Mouse (Mus musculus) CH12.LX (cell line): ENCODE results near the gene Asphd2. TPM values are rescaled to one million over a fixed set of nuclear protein-coding genes. Genes with fewer than 3 reads are reported as not detected.

ENCODE experiments used
- DNase-seq: peaks from one replicate; pipeline ENCODE4 v3.0.0-alpha.2; 2013; ENCODE audit errors: extremely low read depth
- H3K27ac ChIP-seq: 2 replicates; pipeline ENCODE4 v1.5.1; 2012; ENCODE audit warnings: low read depth, mild to moderate bottlenecking, control low read depth, moderate library complexity; ENCODE audit not compliant: insufficient read depth
- H3K27me3 ChIP-seq: replicated peaks from 2 replicates; pipeline ENCODE3; 2012; ENCODE audit warnings: inconsistent platforms
- H3K36me3 ChIP-seq, 2 experiments: replicated peaks in 1 of 2; 2 replicates each; pipeline versions ENCODE3 to v1.6.1; 2012; ENCODE audit warnings: inconsistent platforms in 1 of 2, low read length in 1 of 2, mild to moderate bottlenecking in 1 of 2, mixed read lengths in 1 of 2, moderate library complexity in 1 of 2; ENCODE audit not compliant: control insufficient read depth in 1 of 2, insufficient read depth in 1 of 2
- H3K4me1 ChIP-seq, 2 experiments: 2 replicates each; pipeline ENCODE4 v1.6.1; 2012; ENCODE audit warnings: inconsistent platforms in 1 of 2, moderate library complexity in 1 of 2; ENCODE audit not compliant: insufficient read depth in 2 of 2, control insufficient read depth in 1 of 2
- H3K4me2 ChIP-seq: 2 replicates; pipeline ENCODE4 v1.6.1; 2012; ENCODE audit warnings: low read depth, mild to moderate bottlenecking, control low read depth; ENCODE audit not compliant: poor library complexity, insufficient read depth, severe bottlenecking
- H3K4me3 ChIP-seq, 3 experiments: fragments of 150-350 bp in 1 of 3; sonication (generic) in 1 of 3; replicated peaks in 1 of 3; 2 replicates each; pipeline versions ENCODE3 to v1.5.1; 2011 to 2012; ENCODE audit warnings: low read depth in 2 of 3, low read length in 2 of 3, mild to moderate bottlenecking in 2 of 3, moderate library complexity in 2 of 3, control low read depth in 1 of 3, improper control_type of control experiment in 1 of 3, inconsistent platforms in 1 of 3, mixed read lengths in 1 of 3; ENCODE audit not compliant: poor library complexity in 1 of 3
- H3K79me2 ChIP-seq: replicated peaks from 2 replicates; pipeline ENCODE4 v1.6.1; 2012; ENCODE audit warnings: mild to moderate bottlenecking, moderate library complexity; ENCODE audit not compliant: control insufficient read depth, poor library complexity, insufficient read depth, severe bottlenecking; ENCODE audit errors: extremely low read depth
- H3K9ac ChIP-seq: 2 replicates; pipeline ENCODE4 v1.6.1; 2012; ENCODE audit warnings: low read depth, mild to moderate bottlenecking, control low read depth, moderate library complexity; ENCODE audit not compliant: insufficient read depth
- H3K9me3 ChIP-seq: replicated peaks from 2 replicates; pipeline ENCODE3; 2012; ENCODE audit warnings: low read length, inconsistent platforms, mixed read lengths
- BHLHE40 ChIP-seq: IDR thresholded peaks from 2 replicates; pipeline ENCODE4 v1.6.1; 2011; ENCODE audit warnings: mild to moderate bottlenecking, low read depth, low read length, improper control_type of control experiment
- CHD2 ChIP-seq: IDR thresholded peaks from 2 replicates; pipeline ENCODE4 v1.6.1; 2011; ENCODE audit warnings: low read length, improper control_type of control experiment
- CTCF ChIP-seq, 2 experiments: IDR thresholded peaks in 1 of 2; conservative IDR thresholded peaks in 1 of 2; 2 replicates each; pipeline ENCODE4 v1.5.1; 2011 to 2012; ENCODE audit warnings: low read depth in 2 of 2, low read length in 2 of 2, improper control_type of control experiment in 1 of 2, inconsistent platforms in 1 of 2, mild to moderate bottlenecking in 1 of 2, moderate library complexity in 1 of 2
- ELF1 ChIP-seq: IDR thresholded peaks from 2 replicates; pipeline ENCODE4 v1.6.1; 2014; ENCODE audit warnings: low read depth, mild to moderate bottlenecking, inconsistent platforms, low read length, improper control_type of control experiment
- EP300 ChIP-seq: IDR thresholded peaks from 2 replicates; pipeline ENCODE4 v1.6.1; 2011; ENCODE audit warnings: low read length, improper control_type of control experiment
- GABPA ChIP-seq: IDR thresholded peaks from 2 replicates; pipeline ENCODE4 v1.6.1; 2012; ENCODE audit warnings: low read depth, low read length, improper control_type of control experiment, inconsistent platforms; ENCODE audit not compliant: insufficient replicate concordance
- JUN ChIP-seq: IDR thresholded peaks from 2 replicates; pipeline ENCODE4 v1.6.1; 2011; ENCODE audit warnings: low read depth, mild to moderate bottlenecking, low read length, improper control_type of control experiment, moderate library complexity; ENCODE audit not compliant: insufficient read depth
- KAT2A ChIP-seq: IDR thresholded peaks from 2 replicates; pipeline ENCODE4 v1.6.1; 2012; ENCODE audit warnings: low read length, improper control_type of control experiment, inconsistent platforms; ENCODE audit not compliant: insufficient replicate concordance
- MAZ ChIP-seq: IDR thresholded peaks from 2 replicates; pipeline ENCODE4 v1.6.1; 2012; ENCODE audit warnings: low read depth, mild to moderate bottlenecking, inconsistent platforms, low read length, improper control_type of control experiment, moderate library complexity
- MXI1 ChIP-seq: IDR thresholded peaks from 2 replicates; pipeline ENCODE4 v1.6.1; 2011; ENCODE audit warnings: mild to moderate bottlenecking, low read depth, low read length, improper control_type of control experiment
- PAX5 ChIP-seq: IDR thresholded peaks from 2 replicates; pipeline ENCODE4 v1.6.1; 2012; ENCODE audit warnings: low read length, inconsistent platforms, mixed read lengths
- POLR2A ChIP-seq: IDR thresholded peaks from 2 replicates; pipeline ENCODE4 v1.6.1; 2011; ENCODE audit warnings: low read depth, mild to moderate bottlenecking, improper control_type of control experiment, low read length
- RAD21 ChIP-seq: IDR thresholded peaks from 2 replicates; pipeline ENCODE4 v1.6.1; 2011; ENCODE audit warnings: low read depth, mild to moderate bottlenecking, low read length, improper control_type of control experiment, moderate library complexity
- SIN3A ChIP-seq: IDR thresholded peaks from 2 replicates; pipeline ENCODE4 v1.6.1; 2012; ENCODE audit warnings: low read length, improper control_type of control experiment, inconsistent platforms
- SMC3 ChIP-seq: IDR thresholded peaks from 2 replicates; pipeline ENCODE4 v1.6.1; 2011; ENCODE audit warnings: low read depth, low read length, improper control_type of control experiment
- TBP ChIP-seq: conservative IDR thresholded peaks from 2 replicates; pipeline ENCODE4 v1.6.1; 2011; ENCODE audit warnings: low read depth, low read length, improper control_type of control experiment
- TCF12 ChIP-seq: IDR thresholded peaks from 2 replicates; pipeline ENCODE4 v1.6.1; 2014; ENCODE audit warnings: low read depth, mild to moderate bottlenecking, inconsistent platforms, low read length, improper control_type of control experiment
- ZC3H11A ChIP-seq: IDR thresholded peaks from 2 replicates; pipeline ENCODE4 v1.6.1; 2012; ENCODE audit warnings: low read depth, mild to moderate bottlenecking, inconsistent platforms, low read length, improper control_type of control experiment
- ZKSCAN1 ChIP-seq: IDR thresholded peaks from 2 replicates; pipeline ENCODE4 v1.6.1; 2012; ENCODE audit warnings: low read depth, inconsistent platforms, low read length, improper control_type of control experiment, borderline replicate concordance
- ZMIZ1 ChIP-seq: IDR thresholded peaks from 2 replicates; pipeline ENCODE4 v1.6.1; 2012; ENCODE audit warnings: low read depth, mild to moderate bottlenecking, inconsistent platforms, low read length, improper control_type of control experiment
- dilution Hi-C: fragments of 300-500 bp; cut with MboI; formaldehyde crosslinking; loops from 2 replicates; pipeline ENCODE4 v1.14.3; 2020; ENCODE audit warnings: low sequenced_read_pairs; ENCODE audit not compliant: extremely low pct_unique_long_range_greater_than_20kb, extremely low pct_ligation_motif_present
- in situ Hi-C: fragments of 300-500 bp; cut with MboI; formaldehyde crosslinking; loops from 3 replicates; pipeline ENCODE4 v1.14.3; 2019; ENCODE audit warnings: low sequenced_read_pairs, low pct_ligation_motif_present, low pct_unique_long_range_greater_than_20kb, mixed read lengths
- polyA plus RNA-seq: library from polyadenylated mRNA; unstranded; fragments of >175 nt; gene quantifications from 2 replicates; pipeline ENCODE4 v1.2.1, GENCODE M21; 2012; ENCODE audit warnings: low read depth; ENCODE audit not compliant: insufficient read length
- total RNA-seq, 2 experiments: library from RNA; depleted of rRNA; stranded (reverse); fragments of 300-350 nt in 1 of 2; fragments of >200 nt in 1 of 2; gene quantifications; 2 replicates each; pipeline ENCODE4 v1.2.3; 2012 to 2014

The Asphd2 gene
- total and polyA plus RNA-seq, 3 experiments: not detected

- no peak overlapping the region for H3K27ac ChIP-seq
- no peaks in the 10 kb centered on the region for H3K79me2 ChIP-seq
- no peak overlapping the region for H3K9ac ChIP-seq
- DNase-seq: peak; percentile 23
- no peaks in the 10 kb centered on the region for H3K36me3 ChIP-seq
- no peak overlapping the region for H3K4me2 ChIP-seq
- H3K4me1 ChIP-seq: no peaks in the 10 kb centered on the region
- no peaks in the 10 kb centered on the region for H3K9me3 ChIP-seq
- TF ChIP-seq CTCF (conservative IDR thresholded peaks at IDR 0.05 in 1 of 2, IDR thresholded peaks at IDR 0.05 in 1 of 2; ENCODE audit: low read depth in 2 of 2, low read length in 2 of 2) (peak; percentile 29 to 52), CHD2 (no peak), BHLHE40 (no peak), RAD21 (peak; percentile 55), EP300 (no peak)
- peaks cover 57% of the 10 kb centered on the region for H3K27me3 ChIP-seq
- dilution Hi-C loops: no loop called here
- H3K4me3 ChIP-seq: no peak overlapping the region
- in situ Hi-C loops: loop anchor here (10.0 kb wide), 2 partner anchors 184 to 214 kb away; no protein-coding TSS in a partner anchor
These were observed 34.3 kb upstream of the Asphd2 start for GRCm38 (mm10) chr5:112428944-112429343.

- in situ Hi-C loops: loop anchor here (10.0 kb wide), 2 partner anchors 182 to 212 kb away; no protein-coding TSS in a partner anchor
- H3K9me3 ChIP-seq: no peaks in the 10 kb centered on the region
- no peaks in the 10 kb centered on the region for H3K36me3 ChIP-seq
- no peak overlapping the region for H3K4me2 ChIP-seq
- peak; percentile 45 for DNase-seq
- no peaks in the 10 kb centered on the region for H3K4me1 ChIP-seq
- no peak overlapping the region for H3K4me3 ChIP-seq
- H3K79me2 ChIP-seq: no peaks in the 10 kb centered on the region
- dilution Hi-C loops: no loop called here
- TF ChIP-seq CTCF (conservative IDR thresholded peaks at IDR 0.05 in 1 of 2, IDR thresholded peaks at IDR 0.05 in 1 of 2; ENCODE audit: low read depth in 2 of 2, low read length in 2 of 2) (peak; percentile 50 to 76), RAD21 (peak; percentile 27), ZMIZ1 (no peak), SMC3 (peak; percentile 44)
- H3K27ac ChIP-seq: no peak overlapping the region
- H3K9ac ChIP-seq: no peak overlapping the region
- H3K27me3 ChIP-seq: peaks cover 68% of the 10 kb centered on the region
These were observed 32.6 kb upstream of the Asphd2 start for GRCm38 (mm10) chr5:112427283-112427682.

GRCm38 (mm10) chr5:112426635-112427034 is 32.0 kb upstream of the Asphd2 start:
- in situ Hi-C loops (loop anchor here (10.0 kb wide), 2 partner anchors 182 to 212 kb away; no protein-coding TSS in a partner anchor), dilution Hi-C loops (no loop called here)
- DNase-seq: no peak
- Histone ChIP-seq H3K4me1 (no peaks in the 10 kb centered on the region), H3K9me3 (no peaks in the 10 kb centered on the region), H3K36me3 (no peaks in the 10 kb centered on the region), H3K27ac (no peak overlapping the region), H3K27me3 (peaks cover 67% of the 10 kb centered on the region), H3K4me3 (no peak overlapping the region), H3K4me2 (no peak overlapping the region), H3K9ac (no peak overlapping the region), H3K79me2 (no peaks in the 10 kb centered on the region)
- TF ChIP-seq GABPA (no peak), ELF1 (no peak), PAX5 (no peak), KAT2A (no peak), JUN (no peak), EP300 (no peak), TBP (no peak), ZC3H11A (no peak), TCF12 (no peak), POLR2A (no peak), MAZ (no peak), MXI1 (no peak), SIN3A (no peak), ZKSCAN1 (no peak)
